Mouse (Mus musculus) adrenal gland, adult (tissue): ENCODE measurements around the gene Ist1.
A peak's percentile ranks its signal among the peaks of the same experiment; 100 is the strongest.

ENCODE experiments used
- DNase-seq, 2 experiments: peaks; one replicate each; pipeline ENCODE4 v3.0.0; 2022 to 2023; ENCODE audit warnings: low spot score in 1 of 2; ENCODE audit not compliant: inconsistent age in 2 of 2

The Ist1 gene

GRCm38 (mm10) chr8:109693146-109693900 is at the start of gene Ist1:
Ist1 (minus strand) TSS chr8:109693260.
- peak; percentile 98 to 99 for DNase-seq

- DNase-seq = no peak
These were observed 45.0 kb upstream of the Ist1 start for GRCm38 (mm10) chr8:109738049-109738380.

DNA sequence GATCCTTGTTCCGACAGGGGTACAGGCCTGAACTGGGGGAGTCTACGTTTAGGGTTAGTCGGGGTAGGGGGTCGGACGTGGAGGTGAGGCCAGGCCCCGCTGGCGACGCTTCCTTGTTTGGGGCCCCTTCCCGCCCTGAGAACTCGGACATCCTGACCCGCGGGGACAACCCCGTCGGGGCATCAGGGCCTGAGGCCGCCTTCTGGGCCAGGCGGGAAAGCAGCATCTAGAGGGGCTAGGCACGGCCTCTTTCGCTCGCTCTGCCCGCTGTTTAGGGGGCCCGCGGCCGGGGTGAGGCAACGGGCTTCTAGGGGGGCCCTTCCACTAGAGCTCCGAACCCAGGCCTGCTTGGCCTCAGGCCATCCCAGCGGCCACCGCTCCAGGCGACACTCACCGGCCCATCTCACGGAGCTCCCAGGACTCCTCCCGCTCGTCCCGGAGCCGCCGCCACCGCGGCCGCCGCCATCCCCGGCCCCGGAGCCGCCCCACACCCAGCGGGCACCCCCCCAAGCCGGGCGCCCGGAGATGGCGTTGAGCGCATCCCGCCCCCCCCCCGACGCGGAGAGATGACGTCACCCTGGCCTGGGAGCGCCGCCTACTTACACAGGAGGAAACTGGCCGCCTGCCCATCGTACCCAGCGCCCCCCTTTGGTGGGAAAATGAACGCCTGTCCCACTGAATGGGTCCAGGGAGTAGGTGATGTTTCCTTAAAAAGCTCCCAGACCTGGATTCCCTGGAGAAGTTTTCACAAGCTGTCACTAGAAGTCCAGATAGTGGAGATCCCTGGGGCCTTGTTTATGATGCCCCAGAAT is 44.4 kb upstream of the Ist1 start, which contains the start of gene Atxn1l:
Gene Atxn1l, minus strand, starts transcription at position 503 of the 812 bp plus-strand sequence.
- peak; percentile 85 to 96 for DNase-seq

- DNase-seq = peak in 1 of 2 experiments; percentile 62
These were observed 43.8 kb upstream of the Ist1 start for GRCm38 (mm10) chr8:109736819-109737218.

GRCm38 (mm10) chr8:109734018-109734417 is 41.0 kb upstream of the Ist1 start:
- no peak for DNase-seq

- DNase-seq = no peak
These were observed 38.0 kb upstream of the Ist1 start for GRCm38 (mm10) chr8:109731012-109731411.

DNA sequence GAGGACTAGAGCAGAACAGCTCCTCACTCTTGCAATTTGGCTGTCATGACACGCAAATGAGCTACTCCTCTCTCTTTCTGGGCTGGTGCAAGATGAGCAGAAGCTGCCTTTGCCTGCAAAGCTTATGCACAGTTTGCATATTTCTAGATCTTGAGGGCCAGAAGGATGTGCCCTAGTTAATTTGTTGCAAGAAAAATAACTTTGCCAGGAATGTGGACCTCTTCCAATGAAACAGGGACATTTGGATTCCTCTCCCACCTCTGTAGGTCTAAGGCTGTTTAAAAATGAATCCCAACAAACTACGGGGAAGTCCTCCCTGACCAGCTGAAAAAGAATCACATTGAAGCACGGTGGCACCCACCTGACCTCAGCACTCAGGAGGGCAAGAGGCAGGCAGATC is 32.0 kb upstream of the Ist1 start:
- no peak for DNase-seq

DNA sequence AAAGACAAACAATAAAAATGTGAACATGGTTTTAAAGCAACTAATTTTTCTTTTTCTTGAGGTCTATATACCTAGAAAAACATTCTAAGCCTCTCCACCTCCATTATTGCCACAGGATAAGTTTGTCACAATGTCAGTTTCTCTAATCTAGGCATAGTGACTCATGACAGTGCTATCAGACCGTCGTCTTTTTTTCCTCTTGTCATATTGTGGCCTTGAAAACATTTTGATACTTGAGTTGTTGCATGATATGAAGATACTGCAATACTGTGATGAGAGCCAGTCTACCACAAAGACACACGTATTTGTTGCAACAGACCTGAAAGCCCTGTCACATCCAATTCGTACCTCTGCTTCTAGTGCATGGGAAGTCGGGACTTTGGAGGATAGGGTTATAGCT is 21.9 kb upstream of the Ist1 start:
- DNase-seq = peak in 1 of 2 experiments; percentile 52

DNA sequence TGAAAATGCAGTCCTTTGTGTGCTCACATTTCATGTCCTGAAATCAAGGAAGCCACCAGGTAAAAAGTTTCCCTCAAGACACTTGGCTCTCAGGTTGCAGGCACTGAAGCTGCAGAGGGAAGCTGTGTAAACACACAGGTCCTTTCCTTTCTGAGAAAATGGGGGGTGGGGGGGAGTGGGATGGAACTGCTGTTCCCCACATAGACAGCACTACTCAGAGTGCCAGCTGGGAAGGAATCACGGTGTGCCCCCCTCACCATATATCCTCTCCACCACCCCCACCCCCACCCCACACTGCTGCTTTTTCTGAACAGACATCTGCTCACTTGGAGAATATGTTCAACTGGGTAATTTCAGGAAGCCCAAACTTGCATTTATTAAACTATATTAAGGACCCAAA is 19.5 kb upstream of the Ist1 start:
- no peak for DNase-seq

GRCm38 (mm10) chr8:109707921-109708320 is 14.9 kb upstream of the Ist1 start:
- DNase-seq = no peak

- DNase-seq = peak; percentile 73 to 90
These were observed 13.8 kb upstream of the Ist1 start for GRCm38 (mm10) chr8:109706874-109707237.

GRCm38 (mm10) chr8:109706076-109706873 is 13.2 kb upstream of the Ist1 start:
- DNase-seq = peak; percentile 33 to 63

GRCm38 (mm10) chr8:109705320-109706075 is 12.4 kb upstream of the Ist1 start, which contains the start of gene Zfp821:
Zfp821 (plus strand) TSS chr8:109705546.
- peak; percentile 96 to 98 for DNase-seq

DNA sequence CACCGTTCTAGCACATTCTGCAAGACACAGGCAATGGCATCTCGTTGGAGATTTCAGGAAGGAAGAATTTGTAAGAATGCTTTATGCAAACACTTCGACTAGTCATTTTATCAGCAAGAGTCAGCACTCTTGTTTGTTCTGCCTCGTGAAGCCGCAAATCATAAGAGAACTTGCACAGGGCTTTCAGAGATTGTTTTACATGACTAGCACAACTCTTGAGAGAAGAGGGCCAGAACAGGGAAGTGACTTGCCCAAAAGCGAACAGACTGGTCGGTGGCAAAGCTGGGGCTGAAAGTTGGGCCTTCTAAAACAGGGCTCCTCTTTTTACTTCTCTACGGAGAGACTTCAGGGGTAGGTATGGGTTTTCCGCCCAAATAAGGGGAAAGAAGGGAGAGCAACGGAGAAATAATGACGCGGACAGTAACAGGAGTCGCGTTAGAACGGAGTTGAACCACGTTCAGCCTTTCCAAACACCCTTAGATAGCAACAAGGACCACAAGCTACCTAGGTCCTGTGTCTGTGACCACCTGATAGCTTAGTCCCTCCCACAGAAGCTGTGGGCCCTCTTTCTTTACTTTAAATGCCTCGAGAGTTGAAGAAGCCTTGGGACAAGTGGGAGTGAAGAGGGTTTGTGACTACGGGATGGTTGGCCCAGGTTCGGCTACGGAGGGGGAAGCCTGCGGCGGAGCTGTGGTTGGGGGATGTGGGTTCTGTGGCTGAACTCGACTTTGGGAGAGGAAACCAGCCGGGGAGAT is 11.7 kb upstream of the Ist1 start:
- DNase-seq = no peak

GRCm38 (mm10) chr8:109698477-109698876 is 5.4 kb upstream of the Ist1 start:
- no peak for DNase-seq

GRCm38 (mm10) chr8:109697754-109698153 is 4.7 kb upstream of the Ist1 start:
- DNase-seq = no peak

- no peak for DNase-seq
These were observed 1.1 kb upstream of the Ist1 start for GRCm38 (mm10) chr8:109694154-109694553.

GRCm38 (mm10) chr8:109692443-109693145 is 466 bp downstream of the Ist1 start:
- DNase-seq = no peak

GRCm38 (mm10) chr8:109691769-109692168 is 1.3 kb downstream of the Ist1 start:
- peak in 1 of 2 experiments; percentile 45 for DNase-seq
